Mouse (Mus musculus) layer of hippocampus, adult 2 months (tissue): ENCODE measurements around the gene Rnase13. TPM values are rescaled to one million over a fixed set of nuclear protein-coding genes. Genes with fewer than 3 reads are reported as not detected.
A peak's percentile ranks its signal among the peaks of the same experiment; 100 is the strongest.

ENCODE experiments used
- DNase-seq, 2 experiments: peaks; one replicate each; pipeline ENCODE4 v3.0.0; 2022; ENCODE audit warnings: low spot score in 2 of 2
- H3K27ac ChIP-seq: fragments of 200-600 bp; 2 replicates; pipeline ENCODE4 v1.8.1; 2022
- H3K4me3 ChIP-seq: fragments of 200-600 bp; 2 replicates; pipeline ENCODE4 v1.8.1; 2022; ENCODE audit warnings: mild to moderate bottlenecking
- CTCF ChIP-seq: fragments of 200-600 bp; conservative IDR thresholded peaks from 2 replicates; pipeline ENCODE4 v1.8.1; 2022; ENCODE audit warnings: antibody characterized with exemption, mild to moderate bottlenecking, moderate library complexity
- total RNA-seq, 2 experiments: library from RNA; stranded (reverse); gene quantifications; 2 replicates each; pipeline ENCODE4 v1.2.3; 2021

The Rnase13 gene
- total RNA-seq, 2 experiments from 2014 or later: not detected

DNA sequence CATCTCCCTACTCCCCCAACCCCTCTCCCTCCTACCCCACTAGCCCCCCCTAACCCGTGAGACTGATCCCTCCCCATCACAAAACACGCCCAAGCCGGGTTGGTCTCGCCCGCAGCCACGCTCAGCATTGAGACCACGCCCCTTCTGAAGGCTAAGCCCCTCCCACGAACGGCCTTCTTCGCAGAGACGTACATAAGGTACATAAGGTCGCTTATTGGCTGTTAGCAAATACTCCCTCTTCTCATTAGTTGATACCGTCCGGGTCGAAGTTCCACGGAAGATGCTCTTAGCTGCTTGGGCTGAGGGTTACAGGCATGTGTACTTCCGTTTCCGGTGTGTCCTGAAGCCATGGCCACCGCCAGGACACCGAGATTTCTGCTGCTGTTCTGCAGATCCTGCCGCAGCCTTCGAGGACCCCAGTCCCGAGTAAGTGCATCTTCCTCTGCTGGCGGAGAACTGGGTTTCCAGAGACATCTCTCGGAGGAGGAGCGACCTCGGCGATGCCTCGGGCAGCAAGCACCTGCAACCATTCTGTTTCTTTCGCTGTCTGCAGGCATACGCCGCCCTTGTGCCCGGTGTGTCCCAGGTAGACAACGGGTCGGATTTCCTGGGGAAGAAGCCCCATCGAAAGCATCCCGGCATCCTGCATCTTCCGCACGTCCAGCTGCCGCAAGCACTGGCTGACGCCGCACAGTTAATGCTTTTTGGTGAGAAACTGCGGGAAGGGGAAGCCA lies 37.8 kb downstream of the Rnase13 start, which contains the start of gene Mettl17:
TSS of gene Mettl17 (plus strand) at position 245 of the 734 bp plus-strand sequence.
- TF ChIP-seq CTCF: peak; percentile 44
- peak; percentile 89 to 95 for DNase-seq
- H3K27ac ChIP-seq: peak within 1 kb of the TSS; percentile 79
- peak within 1 kb of the TSS; percentile 69 for H3K4me3 ChIP-seq

DNA sequence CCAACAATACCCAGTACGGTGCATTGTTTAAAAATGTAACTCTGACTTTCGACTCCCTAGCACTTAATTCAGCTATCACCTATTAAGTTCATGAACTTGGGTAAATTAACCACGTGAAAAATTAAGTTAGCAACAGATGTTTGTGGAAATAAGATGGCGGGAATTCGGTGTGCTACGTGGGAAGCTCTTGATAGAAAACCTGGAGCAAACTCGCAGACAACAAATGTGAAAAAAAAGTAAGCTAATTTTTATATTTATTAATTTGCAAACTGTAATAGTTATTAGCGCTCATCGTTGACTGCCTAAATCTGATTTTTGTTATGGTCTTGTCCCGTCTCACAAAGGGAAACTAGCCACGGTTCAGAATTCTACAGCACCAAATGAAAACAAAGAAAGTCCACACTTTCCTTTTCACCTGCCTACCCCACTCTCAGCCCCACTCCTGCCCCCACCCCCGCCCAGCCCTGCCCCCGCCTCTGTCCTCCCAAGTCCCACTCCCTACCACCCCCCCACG lies 38.5 kb downstream of the Rnase13 start:
- DNase-seq: no peak
- Histone ChIP-seq H3K4me3 (peak overlapping the region; percentile 69), H3K27ac (peak overlapping the region; percentile 59; the same call in 1 of the 2 replicates)
- TF ChIP-seq CTCF: no peak

DNA sequence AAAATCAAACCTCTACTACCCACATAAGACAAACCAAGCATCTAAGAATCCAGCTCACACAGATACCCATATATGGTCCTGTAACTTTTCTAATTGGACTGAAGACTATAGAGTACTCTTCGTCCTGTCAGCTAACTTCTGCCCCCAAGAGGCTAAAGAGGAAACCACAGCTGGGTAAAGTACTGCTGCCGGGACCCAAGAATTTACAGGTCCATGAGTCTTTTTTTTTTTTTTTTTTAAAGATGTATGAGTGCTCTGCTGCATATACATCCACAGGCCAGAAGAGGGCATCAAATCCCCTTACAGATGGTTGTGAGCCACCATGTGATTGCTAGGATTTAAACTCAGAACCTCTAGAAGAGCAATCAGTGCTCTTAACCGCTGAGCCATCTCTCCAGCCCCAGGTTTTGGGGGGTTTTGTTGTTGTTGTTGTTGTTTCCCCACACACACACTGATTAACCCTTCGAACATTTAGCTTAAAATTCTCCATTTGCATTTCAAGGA lies 39.0 kb downstream of the Rnase13 start:
- TF ChIP-seq CTCF: peak; percentile 81
- H3K4me3 ChIP-seq: peak overlapping the region; percentile 69
- peak; percentile 52 to 55 for DNase-seq
- H3K27ac ChIP-seq: 0 out of 2 replicates have a peak overlapping the region, but pooled peaks have one; percentile 59

DNA sequence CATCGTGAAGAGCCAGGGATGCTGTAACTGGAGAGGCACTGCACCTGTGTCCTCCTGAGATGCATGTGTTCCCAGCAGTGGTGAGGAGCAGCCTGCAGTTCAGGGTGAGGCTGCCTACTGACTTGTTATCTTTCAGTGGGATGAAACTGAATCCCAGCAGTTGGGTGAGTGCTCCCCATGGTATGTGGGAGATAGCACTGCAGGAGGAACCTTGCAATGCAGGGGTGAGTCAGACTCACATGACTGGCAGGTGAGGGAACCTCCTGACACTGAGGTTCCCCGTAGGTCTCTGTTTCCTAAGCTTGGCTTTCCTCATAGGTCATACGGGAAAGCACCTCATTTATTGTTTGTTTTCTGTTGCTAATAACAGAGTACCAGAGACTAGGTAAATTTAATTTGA lies 45.1 kb downstream of the Rnase13 start:
- no peak for DNase-seq

DNA sequence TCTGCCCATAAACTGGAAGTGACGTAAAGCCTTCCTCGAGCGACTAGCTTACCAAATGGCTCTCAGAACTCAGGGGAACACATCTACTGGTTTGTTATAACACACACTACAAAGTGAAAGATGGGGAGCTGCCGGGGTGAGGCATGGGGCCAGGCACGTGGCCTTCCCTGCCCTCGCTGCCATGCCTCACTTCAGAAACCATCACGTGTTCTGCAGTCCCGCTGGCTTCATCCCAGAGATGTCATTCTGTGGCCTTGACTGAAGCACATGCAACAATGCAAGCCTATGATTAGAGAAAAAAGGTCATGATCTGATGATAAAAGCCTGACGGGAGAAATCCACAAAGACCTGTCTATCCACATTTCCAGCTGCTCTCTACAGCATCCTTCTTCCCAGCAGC lies 50.8 kb downstream of the Rnase13 start:
- no peak overlapping the region for H3K27ac ChIP-seq
- no peak overlapping the region for H3K4me3 ChIP-seq
- no peak for DNase-seq
- no peak for TF ChIP-seq CTCF

More for the DNA sequence above, 45.1 kb downstream of the Rnase13 start:
- Histone ChIP-seq H3K27ac (no peak overlapping the region), H3K4me3 (no peak overlapping the region)
- no peak for TF ChIP-seq CTCF

Other genes with a start within 250 kb of the Rnase13 start
- not detected for gene Gm17079, start 227.3 kb downstream of the Rnase13 start, total RNA-seq
- not detected for gene Gm5800, start 205.6 kb downstream of the Rnase13 start, total RNA-seq
- gene Ang4, start 149.2 kb downstream of the Rnase13 start, total RNA-seq: not detected
- gene AY358078, start 122.7 kb downstream of the Rnase13 start, total RNA-seq: not detected
- not detected for gene Ear6, start 69.1 kb downstream of the Rnase13 start, total RNA-seq
- 10 to 100 TPM; 31.6 to 40.5 TPM for gene Mettl17, start 37.9 kb downstream of the Rnase13 start, total RNA-seq
- 10 to 100 TPM in 1 of 2 experiments, 1 to 10 TPM in 1; 8.2 to 10.1 TPM for gene Slc39a2, start 29.9 kb downstream of the Rnase13 start, total RNA-seq
- gene Ndrg2, start 8.6 kb downstream of the Rnase13 start, total RNA-seq: 100 to 1,000 TPM; 894 to 934 TPM
- not detected for gene Tppp2, start 4.3 kb downstream of the Rnase13 start, total RNA-seq
- gene Arhgef40, start 61.9 kb upstream of the Rnase13 start, total RNA-seq: 10 to 100 TPM; 27.9 to 32.2 TPM
- 1 to 10 TPM in 1 of 2 experiments, under 1 TPM in 1; 0.34 to 1.4 TPM for gene Tmem253, start 92.9 kb upstream of the Rnase13 start, total RNA-seq
- gene Zfp219, start 98.0 kb upstream of the Rnase13 start, total RNA-seq: 10 to 100 TPM; 46.5 to 46.8 TPM
- not detected for gene Olfr221, start 119.7 kb upstream of the Rnase13 start, total RNA-seq
- gene Hnrnpc, start 181.3 kb upstream of the Rnase13 start, total RNA-seq: 100 to 1,000 TPM; 245 to 262 TPM
- 1 to 10 TPM; 1.7 to 2.2 TPM for gene Rpgrip1, start 187.9 kb upstream of the Rnase13 start, total RNA-seq